Mouse (Mus musculus) stomach, embryonic 16.5 days (tissue): ENCODE results near the gene Smg9. TPM values are rescaled to one million over a fixed set of nuclear protein-coding genes. Genes with fewer than 3 reads are reported as not detected.

Experiments used
- ATAC-seq: fragments of 200-750 bp; cut with Nextera tagmentation; 2 replicates; pipeline ENCODE4 v1.8.0; 2017; ENCODE audit warnings: moderate number of reproducible peaks, moderate TSS enrichment; ENCODE audit not compliant: insufficient read depth, low FRiP score
- H3K27ac ChIP-seq: fragments of 300-500 bp; sonication (generic); 2 replicates; pipeline ENCODE4 v1.5.1; 2014; ENCODE audit warnings: low read length
- H3K27me3 ChIP-seq: fragments of 300-500 bp; sonication (generic); 2 replicates; pipeline ENCODE4 v1.6.1; 2014; ENCODE audit warnings: low read length, control low read depth, mixed read lengths; ENCODE audit not compliant: control insufficient read depth, insufficient read depth
- H3K36me3 ChIP-seq: fragments of 300-500 bp; sonication (generic); 2 replicates; pipeline ENCODE4 v1.6.1; 2014; ENCODE audit warnings: low read length; ENCODE audit not compliant: control insufficient read depth, insufficient read depth
- H3K4me1 ChIP-seq: fragments of 300-500 bp; sonication (generic); 2 replicates; pipeline ENCODE4 v1.6.1; 2014; ENCODE audit warnings: low read length, control low read depth, mixed read lengths; ENCODE audit not compliant: control insufficient read depth, insufficient read depth
- H3K4me2 ChIP-seq: fragments of 300-500 bp; sonication (generic); 2 replicates; pipeline ENCODE4 v1.6.1; 2014; ENCODE audit warnings: low read depth, low read length, mixed read lengths
- H3K4me3 ChIP-seq: fragments of 300-500 bp; sonication (generic); replicated peaks from 2 replicates; pipeline ENCODE4 v1.5.1; 2014; ENCODE audit warnings: mild to moderate bottlenecking, low read length
- H3K9ac ChIP-seq: fragments of 300-500 bp; sonication (generic); 2 replicates; pipeline ENCODE4 v1.6.1; 2014; ENCODE audit warnings: low read length
- H3K9me3 ChIP-seq: fragments of 300-500 bp; sonication (generic); replicated peaks from 2 replicates; pipeline ENCODE4 v1.6.1; 2016; ENCODE audit warnings: low read length, control low read depth; ENCODE audit not compliant: control insufficient read depth
- WGBS: fragments of 180-500 bp; shearing (Covaris S2); extraction: QIAGEN DNeasy Blood & Tissue Kit; methylation state at CpG from one replicate; pipeline ENCODE4 v1.1.7; 2014; 5-methylcytosine and 5-hydroxymethylcytosine counted together
- polyA plus RNA-seq: library from polyadenylated mRNA; unstranded; fragments of >200 nt; fragmentation: Nextera tagmentation; extraction: Ambion mirVana; gene quantifications from 2 replicates; pipeline ENCODE4 v1.2.1, GENCODE M21; 2015

Smg9 gene
- polyA plus RNA-seq, 1 experiment from 2014 or later: 21.3 TPM

DNA sequence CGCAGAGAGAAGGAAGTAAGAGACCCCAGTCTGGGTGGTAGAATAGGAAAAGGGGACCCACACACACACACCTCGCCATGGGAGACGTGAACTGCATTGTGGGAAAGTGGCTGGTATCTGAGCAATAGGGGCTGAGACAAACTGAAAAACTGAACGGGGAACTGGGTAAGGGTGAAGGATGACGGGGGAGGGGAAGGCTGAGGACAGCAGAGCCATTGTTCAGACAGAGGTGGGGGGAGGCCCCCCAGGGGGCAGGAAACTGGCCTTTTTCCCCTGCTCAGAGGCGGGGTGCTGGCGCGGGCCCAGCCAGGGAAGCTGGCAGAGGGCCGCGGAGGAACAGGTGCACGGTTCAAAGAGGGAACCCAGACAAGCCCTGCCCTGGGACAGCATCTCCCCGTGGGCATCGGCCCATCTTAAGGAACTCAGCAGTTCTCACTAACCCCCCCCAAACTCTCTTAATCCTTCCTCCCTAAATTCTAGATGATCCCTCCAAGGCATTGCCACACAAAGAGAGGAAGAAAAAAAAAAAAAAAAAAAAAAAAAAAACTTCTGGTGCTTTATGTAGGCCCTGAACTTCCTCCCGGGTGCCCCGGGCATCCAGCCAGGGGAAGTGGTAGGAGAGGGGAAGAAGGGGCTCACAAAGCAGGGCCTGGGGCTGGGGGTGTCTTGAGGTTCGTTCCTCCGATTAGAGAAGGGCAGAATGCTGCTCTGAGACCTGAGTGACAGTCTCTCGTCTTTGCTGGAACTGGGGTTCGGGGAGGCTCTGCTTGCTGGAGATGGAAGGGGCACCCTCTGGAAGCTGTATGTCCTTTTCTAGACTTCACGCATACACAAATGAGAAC, 25.7 kb upstream of the Smg9 start:
- ATAC-seq: peak; percentile 14; the same call in 1 of the 2 replicates

GRCm38 (mm10) chr7:24376456-24376855, 23.0 kb upstream of the Smg9 start:
- H3K4me2 ChIP-seq: no peak overlapping the region
- H3K27me3 ChIP-seq: no peaks in the 10 kb centered on the region
- no peak for ATAC-seq
- H3K9me3 ChIP-seq: no peaks in the 10 kb centered on the region
- H3K9ac ChIP-seq: no peak overlapping the region
- no peaks in the 10 kb centered on the region for H3K36me3 ChIP-seq
- H3K27ac ChIP-seq: no peak overlapping the region
- H3K4me1 ChIP-seq: peaks cover 21% of the 10 kb centered on the region
- WGBS: 81% methylated on average over 8 of the region's 8 CpGs
- H3K4me3 ChIP-seq: no peak overlapping the region

More for the DNA sequence above, 25.7 kb upstream of the Smg9 start:
- Histone ChIP-seq H3K4me3 (no peak overlapping the region), H3K27ac (peak overlapping the region; percentile 69), H3K36me3 (no peaks in the 10 kb centered on the region), H3K4me2 (0 out of 2 replicates have a peak overlapping the region, but pooled peaks have one; percentile 21), H3K4me1 (peaks cover 28% of the 10 kb centered on the region), H3K9ac (0 out of 2 replicates have a peak overlapping the region, but pooled peaks have one; percentile 35), H3K27me3 (no peaks in the 10 kb centered on the region), H3K9me3 (no peaks in the 10 kb centered on the region)
- 37% methylated on average over 20 of the region's 20 CpGs for WGBS

DNA sequence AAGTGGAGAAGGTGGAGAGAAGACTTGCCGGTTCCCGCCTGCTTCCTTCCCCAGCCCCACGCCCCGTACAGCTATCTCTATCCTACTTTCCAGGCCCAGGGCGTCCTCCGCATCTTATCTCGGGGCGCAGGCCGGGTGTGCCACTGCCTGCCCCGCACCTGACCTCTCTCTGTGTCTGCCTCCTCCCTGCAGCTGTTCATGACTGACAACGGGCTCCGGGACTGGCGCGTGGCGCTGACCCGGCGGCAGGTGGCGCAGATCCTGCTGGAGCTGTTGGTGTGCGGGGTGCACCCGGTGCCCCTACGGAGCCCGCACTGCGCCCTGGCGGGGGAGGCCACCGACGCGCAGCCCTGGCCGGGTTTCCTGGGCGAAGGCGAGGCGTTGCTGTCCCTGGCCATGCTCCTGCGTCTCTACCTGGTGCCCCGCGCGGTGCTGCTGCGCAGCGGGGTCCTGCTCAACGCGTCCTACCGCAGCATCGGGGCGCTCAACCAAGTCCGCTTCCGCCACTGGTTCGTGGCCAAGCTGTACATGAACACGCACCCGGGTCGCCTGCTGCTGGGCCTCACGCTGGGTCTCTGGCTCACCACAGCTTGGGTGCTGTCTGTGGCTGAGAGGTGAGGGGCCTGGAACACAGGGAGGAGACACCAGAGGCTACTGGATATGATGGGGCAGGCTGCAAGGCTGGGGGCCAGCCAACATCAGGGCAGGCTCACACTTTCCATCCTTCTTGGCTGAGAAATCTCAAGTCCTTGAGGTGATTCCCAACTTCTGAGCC, 22.1 kb upstream of the Smg9 start:
- no peaks in the 10 kb centered on the region for H3K36me3 ChIP-seq
- 7% methylated on average over 47 of the region's 49 CpGs for WGBS
- H3K27me3 ChIP-seq: no peaks in the 10 kb centered on the region
- no peak overlapping the region for H3K27ac ChIP-seq
- peak; percentile 89 for ATAC-seq
- H3K9me3 ChIP-seq: no peaks in the 10 kb centered on the region
- H3K4me1 ChIP-seq: peaks cover 17% of the 10 kb centered on the region
- H3K4me2 ChIP-seq: peak overlapping the region; percentile 58
- peak overlapping the region; percentile 67 for H3K9ac ChIP-seq
- peak overlapping the region; percentile 31 for H3K4me3 ChIP-seq

DNA sequence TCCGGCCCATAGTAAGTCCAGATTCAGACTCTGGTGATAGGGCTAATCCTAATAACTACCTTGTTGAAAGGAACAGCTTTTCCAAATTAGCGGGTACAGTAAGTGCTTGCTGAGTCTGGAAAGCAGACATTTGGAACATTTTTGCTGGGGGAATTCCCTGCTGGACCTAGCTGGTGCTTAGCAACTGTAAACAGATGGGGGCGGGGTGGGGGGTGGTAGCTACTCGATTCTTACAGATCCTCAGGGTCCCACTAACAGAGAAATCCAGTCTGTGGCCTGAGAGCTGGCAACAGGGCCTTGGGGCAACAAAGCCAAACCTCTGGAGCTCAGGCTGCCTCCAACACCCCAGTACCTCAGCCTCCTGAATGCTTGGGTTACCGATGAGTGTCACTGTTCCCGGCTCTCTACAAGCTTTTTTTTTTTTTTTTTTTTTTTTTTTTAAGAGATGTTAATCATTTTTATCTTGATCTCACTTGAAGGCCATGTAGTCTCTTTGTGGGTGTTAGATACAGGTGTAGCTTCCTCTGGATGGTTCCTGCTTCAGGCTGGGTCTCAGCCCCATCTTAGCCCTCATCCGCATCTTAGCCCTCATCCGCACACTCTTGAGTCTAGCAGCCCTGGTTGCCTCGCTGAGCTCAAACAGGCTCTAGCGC, 21.2 kb upstream of the Smg9 start:
- H3K9me3 ChIP-seq: no peaks in the 10 kb centered on the region
- H3K36me3 ChIP-seq: no peaks in the 10 kb centered on the region
- peaks cover 17% of the 10 kb centered on the region for H3K4me1 ChIP-seq
- WGBS: 60% methylated on average over 10 of the region's 10 CpGs
- H3K4me3 ChIP-seq: no peak overlapping the region
- H3K4me2 ChIP-seq: no peak overlapping the region
- ATAC-seq: no peak
- H3K9ac ChIP-seq: no peak overlapping the region
- H3K27ac ChIP-seq: no peak overlapping the region
- no peaks in the 10 kb centered on the region for H3K27me3 ChIP-seq

DNA sequence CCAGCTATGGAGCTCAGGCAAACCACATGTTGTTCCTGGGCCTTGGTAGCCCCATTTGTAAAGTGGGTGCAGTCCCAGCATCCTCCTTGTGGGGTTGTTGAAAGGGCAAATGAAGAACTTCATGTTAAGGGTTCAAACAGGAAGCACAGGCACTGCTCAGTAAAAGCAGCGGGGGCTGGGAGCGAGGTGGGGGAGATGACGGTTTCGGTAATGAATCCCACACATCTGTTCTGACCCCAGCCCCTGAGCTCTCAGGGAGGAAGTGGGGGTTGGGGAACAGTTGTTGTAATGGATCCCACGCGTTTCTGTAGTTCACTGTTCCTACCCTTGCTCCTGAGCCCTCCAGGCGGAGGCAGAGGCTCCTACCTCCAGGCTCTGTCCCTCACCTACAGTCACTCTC, 19.5 kb upstream of the Smg9 start:
- no peaks in the 10 kb centered on the region for H3K27me3 ChIP-seq
- H3K4me1 ChIP-seq: peaks cover 9% of the 10 kb centered on the region
- no peak overlapping the region for H3K9ac ChIP-seq
- ATAC-seq: no peak
- WGBS: 36% methylated on average over 7 of the region's 7 CpGs
- H3K27ac ChIP-seq: no peak overlapping the region
- no peaks in the 10 kb centered on the region for H3K9me3 ChIP-seq
- no peak overlapping the region for H3K4me3 ChIP-seq
- H3K36me3 ChIP-seq: no peaks in the 10 kb centered on the region
- no peak overlapping the region for H3K4me2 ChIP-seq

GRCm38 (mm10) chr7:24380370-24380769, 19.0 kb upstream of the Smg9 start:
- Histone ChIP-seq H3K9ac (no peak overlapping the region), H3K36me3 (no peaks in the 10 kb centered on the region)
- 45% methylated on average over 2 of the region's 2 CpGs for WGBS

GRCm38 (mm10) chr7:24382730-24383372, 16.6 kb upstream of the Smg9 start:
- H3K27me3 ChIP-seq: no peaks in the 10 kb centered on the region
- H3K36me3 ChIP-seq: no peaks in the 10 kb centered on the region
- no peak overlapping the region for H3K9ac ChIP-seq
- WGBS: 63% methylated on average over 16 of the region's 16 CpGs
- H3K4me2 ChIP-seq: no peak overlapping the region
- no peaks in the 10 kb centered on the region for H3K9me3 ChIP-seq
- no peak overlapping the region for H3K4me3 ChIP-seq
- no peaks in the 10 kb centered on the region for H3K4me1 ChIP-seq
- H3K27ac ChIP-seq: no peak overlapping the region
- no peak for ATAC-seq

More at GRCm38 (mm10) chr7:24380370-24380769, 19.0 kb upstream of the Smg9 start:
- Histone ChIP-seq H3K27ac (no peak overlapping the region), H3K9me3 (no peaks in the 10 kb centered on the region), H3K4me2 (no peak overlapping the region), H3K4me1 (peaks cover 9% of the 10 kb centered on the region), H3K27me3 (no peaks in the 10 kb centered on the region), H3K4me3 (no peak overlapping the region)
- ATAC-seq: no peak

DNA sequence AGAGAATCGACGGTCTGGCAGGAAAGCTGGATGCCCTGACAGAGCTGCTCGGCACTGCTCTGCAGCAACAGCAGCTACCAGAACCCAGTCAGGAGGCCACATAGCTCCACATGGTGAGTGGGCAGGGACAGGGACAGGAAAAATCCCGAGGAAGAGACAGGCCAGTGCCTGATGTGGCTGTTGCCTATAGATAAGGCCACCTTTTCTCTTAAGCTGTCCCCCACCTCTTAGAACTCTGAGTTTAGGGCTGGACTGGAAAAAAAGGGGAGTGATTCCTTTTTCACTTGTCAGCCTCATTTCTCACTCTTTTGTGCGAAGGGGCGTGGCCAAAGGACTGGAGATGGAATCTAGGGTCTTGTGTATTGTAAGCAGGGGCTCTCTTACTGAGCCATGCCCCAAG, 15.3 kb upstream of the Smg9 start:
- Histone ChIP-seq H3K36me3 (no peaks in the 10 kb centered on the region), H3K4me1 (no peaks in the 10 kb centered on the region), H3K4me3 (no peak overlapping the region), H3K9me3 (no peaks in the 10 kb centered on the region), H3K27me3 (no peaks in the 10 kb centered on the region), H3K9ac (no peak overlapping the region), H3K4me2 (no peak overlapping the region), H3K27ac (no peak overlapping the region)
- 62% methylated on average over 6 of the region's 6 CpGs for WGBS
- no peak for ATAC-seq
